Mouse (Mus musculus): ENCODE data around the gene Card6.

DNA sequence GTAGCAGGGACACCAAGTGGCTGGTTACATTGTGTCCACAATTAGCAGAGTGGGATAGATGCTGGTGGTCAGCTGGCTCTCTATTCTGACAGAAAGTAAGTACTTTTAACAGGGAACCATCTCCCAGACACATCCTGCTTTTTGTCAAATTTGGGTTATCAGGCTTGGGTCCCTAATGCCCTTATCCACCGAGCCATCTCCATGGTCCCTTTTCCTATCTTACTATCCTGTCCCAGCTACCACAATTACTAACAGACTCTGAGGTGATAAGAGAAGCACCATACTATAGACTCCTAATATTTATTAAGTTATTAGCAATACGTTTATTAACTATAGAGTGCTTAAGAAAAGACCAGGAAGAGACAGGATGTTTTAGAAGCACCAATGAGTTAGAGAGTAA lies 31.0 kb upstream of the Card6 start:
- TF ChIP-seq CTCF (IDR thresholded peaks at IDR 0.05; ENCODE audit: extremely low read depth, insufficient read depth, insufficient read length, insufficient replicate concordance) (no peak), POLR2A (IDR thresholded peaks at IDR 0.05; ENCODE audit: low read depth, low read length) (no peak)
